Mouse (Mus musculus) heart, postnatal 14 days (tissue): Measurements from ENCODE around the gene Pde6h. TPM values are rescaled to one million over a fixed set of nuclear protein-coding genes. Genes with fewer than 3 reads are reported as not detected.
"Not testable (repeated sequence)": the region's sequence is repeated elsewhere in the genome, so short reads cannot be mapped to it uniquely, and the experiment has no call there.

Source experiments
- DNase-seq, 2 experiments: peaks; one replicate each; pipeline ENCODE4 v3.0.0; 2021 to 2022
- intact Hi-C: fragments of 180-260 bp; cut with DNase I; formaldehyde crosslinking; loops from one replicate; pipeline ENCODE4 v1.15.1; 2025
- total RNA-seq, 2 experiments: library from RNA; stranded (reverse); gene quantifications; 2 replicates each; pipeline ENCODE4 v1.2.3; 2021

Pde6h gene
- total RNA-seq, 2 experiments from 2014 or later: 0.46 TPM; not detected in 1

- intact Hi-C loops: loop anchor here (5.0 kb wide), 2 partner anchors 45 to 105 kb away; partner anchors contain the start of genes Erp27 and Pde6h
- DNase-seq: no peak
Measured at GRCm38 (mm10) chr6:136967466-136967865, 43.8 kb downstream of the Pde6h start.

- not testable (repeated sequence) for DNase-seq
- intact Hi-C loops: loop anchor here (5.0 kb wide), 2 partner anchors 47 to 107 kb away; partner anchors contain the start of genes Erp27 and Pde6h
Measured at GRCm38 (mm10) chr6:136968877-136969276, 45.2 kb downstream of the Pde6h start.

- intact Hi-C loops: loop anchor here (5.0 kb wide), 2 partner anchors 117 to 357 kb away; no protein-coding TSS in a partner anchor
- no peak for DNase-seq
Measured at GRCm38 (mm10) chr6:136979274-136980082, 55.8 kb downstream of the Pde6h start.

GRCm38 (mm10) chr6:136980331-136980746, 56.7 kb downstream of the Pde6h start:
- DNase-seq: no peak
- intact Hi-C loops: loop anchor here (5.0 kb wide), 2 partner anchors 118 to 358 kb away; no protein-coding TSS in a partner anchor

- DNase-seq: no peak
- intact Hi-C loops: loop anchor here (5.0 kb wide), 2 partner anchors 120 to 360 kb away; no protein-coding TSS in a partner anchor
Measured at GRCm38 (mm10) chr6:136982581-136982980, 58.9 kb downstream of the Pde6h start.

GRCm38 (mm10) chr6:136983201-136983600, 59.6 kb downstream of the Pde6h start:
- DNase-seq: no peak
- intact Hi-C loops: loop anchor here (5.0 kb wide), 2 partner anchors 121 to 361 kb away; no protein-coding TSS in a partner anchor

GRCm38 (mm10) chr6:136986019-136986418, 62.4 kb downstream of the Pde6h start:
- no peak for DNase-seq
- intact Hi-C loops: no loop called here

- intact Hi-C loops: no loop called here
- DNase-seq: no peak
Measured at GRCm38 (mm10) chr6:136986718-136987117, 63.1 kb downstream of the Pde6h start.

GRCm38 (mm10) chr6:136988536-136989060, 65.0 kb downstream of the Pde6h start:
- no peak for DNase-seq
- intact Hi-C loops: no loop called here

GRCm38 (mm10) chr6:136989824-136990497, 66.3 kb downstream of the Pde6h start:
- intact Hi-C loops: no loop called here
- DNase-seq: peak in 1 of 2 experiments; percentile 36

GRCm38 (mm10) chr6:136990557-136990956, 66.9 kb downstream of the Pde6h start:
- no peak for DNase-seq
- intact Hi-C loops: no loop called here

- no peak for DNase-seq
- intact Hi-C loops: no loop called here
Measured at GRCm38 (mm10) chr6:136993574-136993973, 69.9 kb downstream of the Pde6h start.

- no peak for DNase-seq
- intact Hi-C loops: loop anchor here (5.0 kb wide), 1 partner anchor 172 kb away; no protein-coding TSS in a partner anchor
Measured at GRCm38 (mm10) chr6:136995533-136995932, 71.9 kb downstream of the Pde6h start.

- intact Hi-C loops: loop anchor here (5.0 kb wide), 1 partner anchor 171 kb away; no protein-coding TSS in a partner anchor
- no peak for DNase-seq
Measured at GRCm38 (mm10) chr6:136996336-136996735, 72.7 kb downstream of the Pde6h start.

- intact Hi-C loops: loop anchor here (5.0 kb wide), 1 partner anchor 169 kb away; no protein-coding TSS in a partner anchor
- DNase-seq: no peak
Measured at GRCm38 (mm10) chr6:136998181-136998580, 74.5 kb downstream of the Pde6h start.

GRCm38 (mm10) chr6:136999009-136999408, 75.4 kb downstream of the Pde6h start:
- intact Hi-C loops: loop anchor here (5.0 kb wide), 1 partner anchor 168 kb away; no protein-coding TSS in a partner anchor
- DNase-seq: no peak

- intact Hi-C loops: loop anchor here (5.0 kb wide), 1 partner anchor 167 kb away; no protein-coding TSS in a partner anchor
- DNase-seq: no peak
Measured at GRCm38 (mm10) chr6:136999707-137000446, 76.2 kb downstream of the Pde6h start.

GRCm38 (mm10) chr6:137000706-137001105, 77.1 kb downstream of the Pde6h start:
- DNase-seq: no peak
- intact Hi-C loops: no loop called here

- intact Hi-C loops: no loop called here
- DNase-seq: no peak
Measured at GRCm38 (mm10) chr6:137001267-137002168, 77.9 kb downstream of the Pde6h start.
